ENCODE assay signal across 9 mouse cellular contexts in genomic region chr3:138026286-138026685, GRCm38 (mm10). TPM values are rescaled to one million over a fixed set of nuclear protein-coding genes. Genes with fewer than 3 reads are reported as not detected.
DNase-seq lines count a peak whose midpoint lies in the region; ATAC-seq and TF ChIP-seq lines count a peak whose summit lies in the region.
"Had no signal": no experiment of that assay in that cellular context is flagged by ENCODE, and none has a peak within 500 bp of the region (broad histone marks: within the 10 kb centered on the region; RNA-seq: fewer than 3 reads in every experiment).

No protein-coding gene starts in this region.

- no peak overlapping the region for H3K4me3 ChIP-seq in kidney, postnatal 0 days (replicated peaks; ENCODE audit: low read depth, low read length)
- H3K4me3 ChIP-seq in forebrain, embryonic 16.5 days (replicated peaks; ENCODE audit: low read length): no peak overlapping the region
- H3K4me3 ChIP-seq: embryonic facial prominence, embryonic 12.5 days had no signal

- H3K27me3 ChIP-seq in kidney, postnatal 0 days (ENCODE audit: insufficient read depth, low read length): no peaks in the 10 kb centered on the region
- no peaks in the 10 kb centered on the region for H3K27me3 ChIP-seq in forebrain, embryonic 16.5 days (replicated peaks; ENCODE audit: control insufficient read depth, insufficient read depth, low read length)
- H3K27me3 ChIP-seq: embryonic facial prominence, embryonic 12.5 days had no signal

- no peaks in the 10 kb centered on the region for H3K36me3 ChIP-seq in kidney, postnatal 0 days (ENCODE audit: insufficient read depth, low read length)
- H3K36me3 ChIP-seq in forebrain, embryonic 16.5 days (ENCODE audit: control insufficient read depth, insufficient read depth): no peaks in the 10 kb centered on the region
- H3K36me3 ChIP-seq: embryonic facial prominence, embryonic 12.5 days had no signal

- TF ChIP-seq CTCF in kidney, postnatal 0 days (IDR thresholded peaks at IDR 0.05; ENCODE audit: low read depth): no peak

- H3K4me1 ChIP-seq in kidney, postnatal 0 days (replicated peaks; ENCODE audit: insufficient read depth, low read length): no peaks in the 10 kb centered on the region
- H3K4me1 ChIP-seq in forebrain, embryonic 16.5 days (replicated peaks; ENCODE audit: control insufficient read depth, insufficient read depth, low read length): 0 out of 2 replicates have a peak, but pooled peaks cover 2% of the 10 kb centered on the region
- H3K4me1 ChIP-seq: embryonic facial prominence, embryonic 12.5 days had no signal

- H3K9ac ChIP-seq in kidney, postnatal 0 days (ENCODE audit: low read depth, low read length): no peak overlapping the region
- H3K9ac ChIP-seq in forebrain, embryonic 16.5 days (replicated peaks; ENCODE audit: low read depth, low read length): no peak overlapping the region
- H3K9ac ChIP-seq: embryonic facial prominence, embryonic 12.5 days had no signal

- no peak overlapping the region for H3K27ac ChIP-seq in kidney, postnatal 0 days
- H3K27ac ChIP-seq in forebrain, embryonic 16.5 days (ENCODE audit: low read length): no peak overlapping the region
- H3K27ac ChIP-seq: embryonic facial prominence, embryonic 12.5 days had no signal

- DNase-seq in kidney, postnatal 0 days (ENCODE audit: low spot score): peak; percentile 43
- no peak for DNase-seq in kidney, postnatal 25 days
- DNase-seq in gastrocnemius, postnatal 25 days: peak; percentile 83
- DNase-seq in layer of hippocampus, adult 9-10 months (ENCODE audit: low spot score): peak; percentile 10
- DNase-seq in ovary, postnatal 10 days (ENCODE audit: low spot score): no peak

- ATAC-seq in kidney, postnatal 0 days (replicated peaks; ENCODE audit: low FRiP score, low read depth): no peak
- peak; percentile 92 for ATAC-seq in cerebellum, adult (ENCODE audit: insufficient number of reproducible peaks, low FRiP score, low TSS enrichment)
- ATAC-seq in erythroblast, adult 5-6 weeks (replicated peaks; ENCODE audit: low FRiP score, poor library complexity, severe bottlenecking): no peak
- no peak for ATAC-seq in forebrain, embryonic 16.5 days

- H3K9me3 ChIP-seq in kidney, postnatal 0 days (replicated peaks; ENCODE audit: low read length): no peaks in the 10 kb centered on the region
- H3K9me3 ChIP-seq in forebrain, embryonic 16.5 days (ENCODE audit: control insufficient read depth, low read length): no peaks in the 10 kb centered on the region
- H3K9me3 ChIP-seq: embryonic facial prominence, embryonic 12.5 days had no signal

- WGBS in kidney, postnatal 0 days: 56% methylated on average over 10 of the region's 10 CpGs
- 78% methylated on average over 10 of the region's 10 CpGs for WGBS in forebrain, embryonic 16.5 days

- no peak overlapping the region for H3K4me2 ChIP-seq in kidney, postnatal 0 days (ENCODE audit: low read length)
- no peak overlapping the region for H3K4me2 ChIP-seq in forebrain, embryonic 16.5 days (ENCODE audit: low read length)
- H3K4me2 ChIP-seq: embryonic facial prominence, embryonic 12.5 days had no signal

RNA-seq across cellular contexts. Expression of gene 1110002E22Rik, which starts 38.6 kb away (rescaled TPM):
- polyA plus RNA-seq in kidney, postnatal 0 days (2015; fragmentation: Nextera tagmentation; extraction: Ambion mirVana): 0.13 and 0.18 TPM in 2 replicates
- 100 to 1,000 TPM; 158 to 162 TPM for total RNA-seq in gastrocnemius, postnatal 25 days (2021)
- not detected in 2 replicates for total RNA-seq in erythroblast, adult 5-6 weeks (2015; ENCODE audit: low replicate concordance)
- not detected in 2 replicates for total RNA-seq in erythroblast, adult 5-6 weeks (2017; ENCODE audit: low replicate concordance)
- 0.24 and 0.32 TPM in 2 replicates for polyA plus RNA-seq in forebrain, embryonic 16.5 days (2015; fragmentation: Nextera tagmentation; extraction: Ambion mirVana)

RNA-seq across cellular contexts. Expression of gene Gm5105, which starts 40.9 kb away (rescaled TPM):
- 0.08 and 0.14 TPM in 2 replicates for polyA plus RNA-seq in kidney, postnatal 0 days (2015; fragmentation: Nextera tagmentation; extraction: Ambion mirVana)
- 1 to 10 TPM; 1.2 to 2.0 TPM for total RNA-seq in gastrocnemius, postnatal 25 days (2021)
- not detected in 2 replicates for total RNA-seq in erythroblast, adult 5-6 weeks (2015; ENCODE audit: low replicate concordance)
- total RNA-seq in erythroblast, adult 5-6 weeks (2017; ENCODE audit: low replicate concordance): not detected in 2 replicates
- 0.14 TPM in 1 of 2 replicates, not detected in the other for polyA plus RNA-seq in forebrain, embryonic 16.5 days (2015; fragmentation: Nextera tagmentation; extraction: Ambion mirVana)
- polyA plus RNA-seq: embryonic facial prominence, embryonic 12.5 days had no signal

RNA-seq across cellular contexts. Expression of gene Dapp1, which starts 44.9 kb away (rescaled TPM):
- polyA plus RNA-seq in kidney, postnatal 0 days (2015; fragmentation: Nextera tagmentation; extraction: Ambion mirVana): 8.1 and 8.2 TPM in 2 replicates
- total RNA-seq in gastrocnemius, postnatal 25 days (2021): 1 to 10 TPM in 1 of 2 experiments, under 1 TPM in 1; 0.84 to 1.3 TPM
- total RNA-seq in erythroblast, adult 5-6 weeks (2015; ENCODE audit: low replicate concordance): 18.3 and 27.6 TPM in 2 replicates
- 21.5 and 34.1 TPM in 2 replicates for total RNA-seq in erythroblast, adult 5-6 weeks (2017; ENCODE audit: low replicate concordance)
- 4.1 and 4.3 TPM in 2 replicates for polyA plus RNA-seq in forebrain, embryonic 16.5 days (2015; fragmentation: Nextera tagmentation; extraction: Ambion mirVana)

Comparison
In these comparisons a context has a peak if more than half of its experiments do, and no peak if none do; other contexts are left out.
1. DNase-seq: peak in kidney, postnatal 0 days (single experiment), gastrocnemius, postnatal 25 days (single experiment) and layer of hippocampus, adult 9-10 months (single experiment); none in kidney, postnatal 25 days (0 of 2) and ovary, postnatal 10 days (single experiment).
2. RNA of gene 1110002E22Rik, which starts 38.6 kb away (total RNA-seq): 158 to 162 TPM in gastrocnemius, postnatal 25 days; not detected in erythroblast, adult 5-6 weeks; every median in the first group is over 100 times any median in the second.
3. RNA of gene Dapp1, which starts 44.9 kb away (total RNA-seq): 18.3 to 34.1 TPM in erythroblast, adult 5-6 weeks; 0.84 to 1.3 TPM in gastrocnemius, postnatal 25 days; every median in the first group is over 4 times any median in the second.